In the genomic region with DNA sequence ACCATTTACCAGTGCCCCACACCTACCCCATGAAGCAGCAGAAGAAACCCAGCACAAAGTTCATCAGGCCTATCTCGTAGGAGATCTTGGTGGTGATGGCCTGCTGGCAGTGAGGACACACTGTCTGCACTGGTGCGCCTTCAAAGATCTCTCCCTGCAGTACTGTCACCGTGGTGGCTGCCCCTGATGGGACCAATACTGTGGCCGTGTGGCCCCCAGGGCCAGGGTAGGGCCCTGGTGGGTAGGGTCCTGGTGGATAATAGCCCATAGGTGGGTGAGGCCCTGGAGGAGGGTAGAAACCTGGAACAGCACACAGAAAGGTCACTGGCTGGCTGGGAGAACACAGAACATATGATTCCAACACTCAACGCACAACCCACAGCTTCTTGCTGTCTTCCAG, we compare ENCODE assay signal across 21 mouse cellular contexts. TPM values are rescaled to one million over a fixed set of nuclear protein-coding genes. Genes with fewer than 3 reads are reported as not detected.
DNase-seq lines count a peak whose midpoint lies in the region; ATAC-seq and TF ChIP-seq lines count a peak whose summit lies in the region.
"Had no signal": no experiment of that assay in that cellular context is flagged by ENCODE, and none has a peak within 500 bp of the region (broad histone marks: within the 10 kb centered on the region; RNA-seq: fewer than 3 reads in every experiment).

No protein-coding gene starts in this region.

- WGBS in hindbrain, embryonic 16.5 days = 99% methylated on average over 5 of the region's 5 CpGs
- 98% methylated on average over 5 of the region's 5 CpGs for WGBS in hindbrain, embryonic 12.5 days
- WGBS in liver, embryonic 15.5 days (ENCODE audit: insufficient replicate concordance) = 84% methylated on average over 5 of the region's 5 CpGs
- WGBS in liver, embryonic 11.5 days = 97% methylated on average over 5 of the region's 5 CpGs

- no peak for DNase-seq in gastrocnemius, adult 2 months
- DNase-seq in gastrocnemius, postnatal 25 days = no peak
- DNase-seq in layer of hippocampus, adult 2 months (ENCODE audit: low spot score in 2 of 2) = no peak
- no peak for DNase-seq in layer of hippocampus, postnatal 14 days (ENCODE audit: low spot score in 2 of 2)
- DNase-seq in liver, embryonic 11.5 days (ENCODE audit: low spot score) = no peak
- DNase-seq: adrenal gland, postnatal 10 days; adrenal gland, postnatal 36 days; cerebellum, adult 18-20 months; cerebellum, adult 9-10 months; cerebellum, postnatal 14 days; gastrocnemius, postnatal 14 days; heart, postnatal 14 days; heart, postnatal 4 days had no signal

- H3K9me3 ChIP-seq in hindbrain, embryonic 16.5 days (ENCODE audit: control insufficient read depth, low read length) = no peaks in the 10 kb centered on the region
- H3K9me3 ChIP-seq in hindbrain, embryonic 12.5 days (replicated peaks) = no peaks in the 10 kb centered on the region
- no peaks in the 10 kb centered on the region for H3K9me3 ChIP-seq in liver, embryonic 15.5 days (replicated peaks)
- H3K9me3 ChIP-seq in liver, embryonic 11.5 days (ENCODE audit: control insufficient read depth, low read length) = no peaks in the 10 kb centered on the region
- H3K9me3 ChIP-seq: forebrain, embryonic 10.5 days; forebrain, embryonic 13.5 days; heart, embryonic 13.5 days had no signal

- no peak for TF ChIP-seq CTCF in gastrocnemius, adult 2 months (IDR thresholded peaks at IDR 0.05)
- TF ChIP-seq CTCF in layer of hippocampus, adult 2 months (conservative IDR thresholded peaks at IDR 0.05) = no peak

- no peaks in the 10 kb centered on the region for H3K27me3 ChIP-seq in hindbrain, embryonic 16.5 days (replicated peaks; ENCODE audit: control insufficient read depth, insufficient read depth, low read length)
- no peaks in the 10 kb centered on the region for H3K27me3 ChIP-seq in hindbrain, embryonic 12.5 days
- no peaks in the 10 kb centered on the region for H3K27me3 ChIP-seq in liver, embryonic 15.5 days
- H3K27me3 ChIP-seq in liver, embryonic 11.5 days (replicated peaks; ENCODE audit: control insufficient read depth, insufficient read depth, low read length) = no peaks in the 10 kb centered on the region
- H3K27me3 ChIP-seq: forebrain, embryonic 13.5 days; heart, embryonic 13.5 days had no signal

- peak overlapping the region; percentile 90 for H3K27ac ChIP-seq in gastrocnemius, adult 2 months
- H3K27ac ChIP-seq in hindbrain, embryonic 16.5 days (ENCODE audit: low read depth, low read length) = no peak overlapping the region
- no peak overlapping the region for H3K27ac ChIP-seq in hindbrain, embryonic 12.5 days
- H3K27ac ChIP-seq in layer of hippocampus, adult 2 months = 0 out of 2 replicates have a peak overlapping the region, but pooled peaks have one; percentile 1
- H3K27ac ChIP-seq in liver, embryonic 15.5 days (replicated peaks) = no peak overlapping the region
- H3K27ac ChIP-seq in liver, embryonic 11.5 days (ENCODE audit: low read depth, low read length) = no peak overlapping the region
- H3K27ac ChIP-seq: forebrain, embryonic 10.5 days; forebrain, embryonic 13.5 days; heart, embryonic 13.5 days had no signal

- H3K4me3 ChIP-seq in gastrocnemius, adult 2 months = no peak overlapping the region
- no peak overlapping the region for H3K4me3 ChIP-seq in hindbrain, embryonic 16.5 days (ENCODE audit: low read length)
- no peak overlapping the region for H3K4me3 ChIP-seq in hindbrain, embryonic 12.5 days
- H3K4me3 ChIP-seq in layer of hippocampus, adult 2 months = no peak overlapping the region
- no peak overlapping the region for H3K4me3 ChIP-seq in liver, embryonic 15.5 days (replicated peaks)
- no peak overlapping the region for H3K4me3 ChIP-seq in liver, embryonic 11.5 days (ENCODE audit: low read depth, low read length)
- H3K4me3 ChIP-seq: forebrain, embryonic 10.5 days; forebrain, embryonic 13.5 days; heart, embryonic 13.5 days had no signal

- intact Hi-C loops in gastrocnemius, adult 2 months (cut with DNase I) = loop anchor here (10.0 kb wide), 1 partner anchor 96 kb away; no protein-coding TSS in a partner anchor

- H3K36me3 ChIP-seq in hindbrain, embryonic 16.5 days (ENCODE audit: control insufficient read depth, insufficient read depth, low read length) = peaks cover 54% of the 10 kb centered on the region
- peaks cover 65% of the 10 kb centered on the region for H3K36me3 ChIP-seq in hindbrain, embryonic 12.5 days
- peaks cover 61% of the 10 kb centered on the region for H3K36me3 ChIP-seq in liver, embryonic 15.5 days (replicated peaks)
- peaks cover 31% of the 10 kb centered on the region for H3K36me3 ChIP-seq in liver, embryonic 11.5 days (ENCODE audit: control insufficient read depth, insufficient read depth, low read length)

- no peak overlapping the region for H3K4me2 ChIP-seq in hindbrain, embryonic 16.5 days (ENCODE audit: low read length)
- H3K4me2 ChIP-seq in hindbrain, embryonic 12.5 days (replicated peaks) = no peak overlapping the region
- no peak overlapping the region for H3K4me2 ChIP-seq in liver, embryonic 15.5 days
- H3K4me2 ChIP-seq in liver, embryonic 11.5 days = no peak overlapping the region
- H3K4me2 ChIP-seq: forebrain, embryonic 13.5 days; heart, embryonic 13.5 days had no signal

- H3K9ac ChIP-seq in hindbrain, embryonic 16.5 days (ENCODE audit: low read depth, low read length) = no peak overlapping the region
- no peak overlapping the region for H3K9ac ChIP-seq in hindbrain, embryonic 12.5 days
- H3K9ac ChIP-seq in liver, embryonic 15.5 days = no peak overlapping the region
- H3K9ac ChIP-seq in liver, embryonic 11.5 days (ENCODE audit: low read depth, low read length) = no peak overlapping the region
- H3K9ac ChIP-seq: forebrain, embryonic 13.5 days; heart, embryonic 13.5 days had no signal

- peaks cover 7% of the 10 kb centered on the region for H3K4me1 ChIP-seq in hindbrain, embryonic 16.5 days (ENCODE audit: control insufficient read depth, insufficient read depth, low read depth, low read length)
- no peaks in the 10 kb centered on the region for H3K4me1 ChIP-seq in hindbrain, embryonic 12.5 days
- peaks cover 5% of the 10 kb centered on the region; the same call in 1 of the 2 replicates for H3K4me1 ChIP-seq in liver, embryonic 15.5 days (replicated peaks)
- H3K4me1 ChIP-seq in liver, embryonic 11.5 days (replicated peaks; ENCODE audit: control insufficient read depth, insufficient read depth, low read length) = no peaks in the 10 kb centered on the region; the same call in 1 of the 2 replicates
- H3K4me1 ChIP-seq: forebrain, embryonic 10.5 days had no signal

- 0 out of 2 replicates have a peak, but pooled peaks have one; percentile 15 for ATAC-seq in hindbrain, embryonic 16.5 days
- no peak for ATAC-seq in hindbrain, embryonic 12.5 days (ENCODE audit: low FRiP score)
- 0 out of 2 replicates have a peak, but pooled peaks have one; percentile 12 for ATAC-seq in liver, embryonic 15.5 days (ENCODE audit: insufficient read depth)
- ATAC-seq in liver, embryonic 11.5 days (replicated peaks; ENCODE audit: low FRiP score) = no peak
- ATAC-seq: activated CD4-positive, CD25-positive, alpha-beta regulatory T cell, adult 4 months; forebrain, embryonic 13.5 days; forebrain, embryonic 16.5 days had no signal

RNA-seq across cellular contexts. Expression of a gene that starts 21.4 kb away (rescaled TPM):
- 10 to 100 TPM; 69.3 to 82.9 TPM for total RNA-seq in gastrocnemius, adult 2 months (2021)
- total RNA-seq in gastrocnemius, postnatal 25 days (2021) = 10 to 100 TPM; 70.1 to 76.9 TPM
- polyA plus RNA-seq in hindbrain, embryonic 16.5 days (2015; fragmentation: Nextera tagmentation; extraction: Ambion mirVana) = 137 and 143 TPM in 2 replicates
- polyA plus RNA-seq in hindbrain, embryonic 12.5 days (2016; fragmentation: Nextera tagmentation; extraction: Ambion mirVana) = 95.6 and 99.1 TPM in 2 replicates
- 100 to 1,000 TPM; 230 to 241 TPM for total RNA-seq in layer of hippocampus, adult 2 months (2021)
- 100 to 1,000 TPM; 188 to 191 TPM for total RNA-seq in layer of hippocampus, postnatal 14 days (2021)
- 20.9 and 24.5 TPM in 2 replicates for polyA plus RNA-seq in liver, embryonic 15.5 days (2015; fragmentation: Nextera tagmentation; extraction: Ambion mirVana)
- 49.4 and 49.8 TPM in 2 replicates for polyA plus RNA-seq in liver, embryonic 11.5 days (2014; fragmentation: Nextera tagmentation; extraction: Ambion mirVana)

RNA-seq across cellular contexts. Expression of a gene that starts 42.6 kb away (rescaled TPM):
- 10 to 100 TPM; 35.4 to 43.6 TPM for total RNA-seq in gastrocnemius, adult 2 months (2021)
- 10 to 100 TPM; 31.3 to 34.5 TPM for total RNA-seq in gastrocnemius, postnatal 25 days (2021)
- 107 and 121 TPM in 2 replicates for polyA plus RNA-seq in hindbrain, embryonic 16.5 days (2015; fragmentation: Nextera tagmentation; extraction: Ambion mirVana)
- 81.5 and 86.2 TPM in 2 replicates for polyA plus RNA-seq in hindbrain, embryonic 12.5 days (2016; fragmentation: Nextera tagmentation; extraction: Ambion mirVana)
- 10 to 100 TPM; 91.8 to 92.0 TPM for total RNA-seq in layer of hippocampus, adult 2 months (2021)
- 10 to 100 TPM; 81.9 to 84.3 TPM for total RNA-seq in layer of hippocampus, postnatal 14 days (2021)
- 36.6 and 37.9 TPM in 2 replicates for polyA plus RNA-seq in liver, embryonic 15.5 days (2015; fragmentation: Nextera tagmentation; extraction: Ambion mirVana)
- 66.8 and 75.9 TPM in 2 replicates for polyA plus RNA-seq in liver, embryonic 11.5 days (2014; fragmentation: Nextera tagmentation; extraction: Ambion mirVana)

RNA-seq across cellular contexts. Expression of a gene that starts 49.6 kb away (rescaled TPM):
- total RNA-seq in gastrocnemius, adult 2 months (2021) = 1 to 10 TPM; 2.6 to 3.7 TPM
- total RNA-seq in gastrocnemius, postnatal 25 days (2021) = 1 to 10 TPM; 1.7 to 3.8 TPM
- polyA plus RNA-seq in hindbrain, embryonic 16.5 days (2015; fragmentation: Nextera tagmentation; extraction: Ambion mirVana) = 53.7 and 58.2 TPM in 2 replicates
- 89.8 and 102 TPM in 2 replicates for polyA plus RNA-seq in hindbrain, embryonic 12.5 days (2016; fragmentation: Nextera tagmentation; extraction: Ambion mirVana)
- total RNA-seq in layer of hippocampus, adult 2 months (2021) = 10 to 100 TPM; 16.8 to 17.4 TPM
- 10 to 100 TPM; 11.7 to 11.9 TPM for total RNA-seq in layer of hippocampus, postnatal 14 days (2021)
- 37.2 and 39.6 TPM in 2 replicates for polyA plus RNA-seq in liver, embryonic 15.5 days (2015; fragmentation: Nextera tagmentation; extraction: Ambion mirVana)
- polyA plus RNA-seq in liver, embryonic 11.5 days (2014; fragmentation: Nextera tagmentation; extraction: Ambion mirVana) = 85.6 and 92.2 TPM in 2 replicates

Comparison
In these comparisons a context has a peak if more than half of its experiments do, and no peak if none do; other contexts are left out.
1. ATAC-seq: peak in hindbrain, embryonic 16.5 days (single experiment) and liver, embryonic 15.5 days (single experiment); none in hindbrain, embryonic 12.5 days (single experiment) and liver, embryonic 11.5 days (single experiment).
2. H3K27ac ChIP-seq: peak in gastrocnemius, adult 2 months (single experiment) and layer of hippocampus, adult 2 months (single experiment); none in hindbrain, embryonic 16.5 days (single experiment), hindbrain, embryonic 12.5 days (single experiment), liver, embryonic 15.5 days (single experiment) and liver, embryonic 11.5 days (single experiment).